Mouse (Mus musculus) small intestine, adult 2 months (tissue): Measurements from ENCODE around the gene Lst1.

Experiments used
- CTCF ChIP-seq: fragments of 200-500 bp; IDR thresholded peaks from 2 replicates; pipeline ENCODE4 v1.5.1; 2012; ENCODE audit warnings: low read depth, mild to moderate bottlenecking, control low read depth, inconsistent platforms, low read length, moderate library complexity, mixed read lengths; ENCODE audit not compliant: insufficient replicate concordance, insufficient read length; ENCODE audit errors: extremely low read depth
- POLR2A ChIP-seq: fragments of 200-500 bp; IDR thresholded peaks from 2 replicates; pipeline ENCODE4 v1.6.1; 2012; ENCODE audit warnings: low read depth, mild to moderate bottlenecking, control low read depth, inconsistent platforms, low read length, moderate library complexity

DNA sequence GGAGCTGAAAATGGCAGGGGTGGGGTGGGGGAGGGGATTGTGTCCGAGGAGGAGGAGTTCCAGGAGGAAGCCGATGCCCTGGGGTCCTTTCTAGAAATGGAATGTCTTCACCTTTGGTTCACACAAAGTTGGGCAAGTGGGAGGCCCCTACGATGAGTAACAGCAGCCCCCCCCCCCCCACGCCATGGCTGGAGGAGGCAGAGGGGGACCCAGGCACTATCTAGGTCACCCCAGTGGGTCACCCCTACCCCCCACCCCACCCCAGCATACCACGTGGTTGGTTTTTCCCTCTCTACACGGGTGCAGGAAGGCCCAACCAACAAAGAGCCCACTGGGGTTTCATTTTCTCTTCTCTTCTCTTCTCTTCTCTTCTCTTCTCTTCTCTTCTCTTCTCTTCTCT is 8.9 kb upstream of the Lst1 start:
- no peak for TF ChIP-seq POLR2A
- TF ChIP-seq CTCF, result no peak
